Mouse (Mus musculus) myocyte (in vitro differentiated cells): ENCODE measurements around the gene Pcbp3. TPM values are rescaled to one million over a fixed set of nuclear protein-coding genes. Genes with fewer than 3 reads are reported as not detected.
A peak's percentile ranks its signal among the peaks of the same experiment; 100 is the strongest.

Experiments
- H3K27me3 ChIP-seq: one replicate; pipeline ENCODE4 v1.6.1; 2011; ENCODE audit not compliant: control insufficient read depth, insufficient read depth, insufficient read length
- H3K36me3 ChIP-seq: one replicate; pipeline ENCODE4 v1.6.1; 2011; ENCODE audit not compliant: control insufficient read depth, insufficient read depth
- H3K4me2 ChIP-seq: one replicate; pipeline ENCODE4 v1.6.1; 2011; ENCODE audit warnings: low read depth, control low read depth
- H3K4me3 ChIP-seq: one replicate; pipeline ENCODE4 v1.5.1; 2011; ENCODE audit warnings: mild to moderate bottlenecking, control low read depth, moderate library complexity
- H3K79me2 ChIP-seq: one replicate; pipeline ENCODE4 v1.6.1; 2011; ENCODE audit not compliant: control insufficient read depth, insufficient read depth
- H3ac ChIP-seq: one replicate; pipeline ENCODE4 v1.6.1; 2011; ENCODE audit not compliant: control insufficient read depth, insufficient read length
- CEBPB ChIP-seq: IDR thresholded peaks from 2 replicates; pipeline ENCODE4 v1.6.1; 2011; ENCODE audit warnings: mild to moderate bottlenecking, moderate library complexity; ENCODE audit not compliant: poor library complexity, insufficient read depth, severe bottlenecking
- E2F4 ChIP-seq: IDR thresholded peaks from one replicate; pipeline ENCODE4 v1.6.1; 2011; ENCODE audit warnings: mild to moderate bottlenecking, control low read depth, moderate library complexity; ENCODE audit not compliant: insufficient read depth
- MAX ChIP-seq: IDR thresholded peaks from one replicate; pipeline ENCODE4 v1.6.1; 2011; ENCODE audit warnings: low read depth, mild to moderate bottlenecking, control low read depth
- MYOD1 ChIP-seq, 3 experiments: IDR thresholded peaks; one replicate each; pipeline ENCODE4 v1.6.1; 2011; ENCODE audit warnings: control low read depth in 2 of 3, low read depth in 2 of 3, mild to moderate bottlenecking in 2 of 3, moderate library complexity in 1 of 3; ENCODE audit not compliant: insufficient read length in 2 of 3, control insufficient read depth in 1 of 3
- MYOG ChIP-seq, 3 experiments: IDR thresholded peaks; one replicate each; pipeline ENCODE4 v1.6.1; 2011; ENCODE audit warnings: control low read depth in 2 of 3, low read depth in 2 of 3, mild to moderate bottlenecking in 2 of 3; ENCODE audit not compliant: insufficient read length in 2 of 3, control insufficient read depth in 1 of 3, insufficient read depth in 1 of 3
- POLR2A ChIP-seq: IDR thresholded peaks from one replicate; pipeline ENCODE4 v1.6.1; 2011; ENCODE audit warnings: low read depth, mild to moderate bottlenecking, control low read depth, moderate library complexity; ENCODE audit not compliant: insufficient read length
- POLR2AphosphoS2 ChIP-seq: IDR thresholded peaks from one replicate; pipeline ENCODE4 v1.6.1; 2011; ENCODE audit warnings: low read depth, control low read depth; ENCODE audit not compliant: insufficient read length
- REST ChIP-seq: IDR thresholded peaks from one replicate; pipeline ENCODE4 v1.6.1; 2011; ENCODE audit warnings: mild to moderate bottlenecking, control low read depth, moderate library complexity; ENCODE audit not compliant: insufficient read depth, insufficient read length
- SRF ChIP-seq: IDR thresholded peaks from one replicate; pipeline ENCODE4 v1.6.1; 2011; ENCODE audit warnings: low read depth; ENCODE audit not compliant: control insufficient read depth, insufficient read length
- TCF12 ChIP-seq: IDR thresholded peaks from one replicate; pipeline ENCODE4 v1.6.1; 2011; ENCODE audit warnings: mild to moderate bottlenecking, control low read depth; ENCODE audit not compliant: poor library complexity, insufficient read depth, severe bottlenecking
- TCF3 ChIP-seq: IDR thresholded peaks from one replicate; pipeline ENCODE4 v1.6.1; 2011; ENCODE audit warnings: low read depth, control low read depth; ENCODE audit not compliant: insufficient read length
- USF1 ChIP-seq: IDR thresholded peaks from one replicate; pipeline ENCODE4 v1.6.1; 2011; ENCODE audit warnings: low read depth, mild to moderate bottlenecking, control low read depth, moderate library complexity
- polyA plus RNA-seq: library from polyadenylated mRNA; unstranded; fragments of >200 nt; fragmentation: generic; extraction: Trizol; gene quantifications from one replicate; pipeline ENCODE4 v1.2.1, GENCODE M21; 2012; ENCODE audit warnings: missing spikeins

Gene Pcbp3
- polyA plus RNA-seq, 1 experiment: 10.0 TPM

DNA sequence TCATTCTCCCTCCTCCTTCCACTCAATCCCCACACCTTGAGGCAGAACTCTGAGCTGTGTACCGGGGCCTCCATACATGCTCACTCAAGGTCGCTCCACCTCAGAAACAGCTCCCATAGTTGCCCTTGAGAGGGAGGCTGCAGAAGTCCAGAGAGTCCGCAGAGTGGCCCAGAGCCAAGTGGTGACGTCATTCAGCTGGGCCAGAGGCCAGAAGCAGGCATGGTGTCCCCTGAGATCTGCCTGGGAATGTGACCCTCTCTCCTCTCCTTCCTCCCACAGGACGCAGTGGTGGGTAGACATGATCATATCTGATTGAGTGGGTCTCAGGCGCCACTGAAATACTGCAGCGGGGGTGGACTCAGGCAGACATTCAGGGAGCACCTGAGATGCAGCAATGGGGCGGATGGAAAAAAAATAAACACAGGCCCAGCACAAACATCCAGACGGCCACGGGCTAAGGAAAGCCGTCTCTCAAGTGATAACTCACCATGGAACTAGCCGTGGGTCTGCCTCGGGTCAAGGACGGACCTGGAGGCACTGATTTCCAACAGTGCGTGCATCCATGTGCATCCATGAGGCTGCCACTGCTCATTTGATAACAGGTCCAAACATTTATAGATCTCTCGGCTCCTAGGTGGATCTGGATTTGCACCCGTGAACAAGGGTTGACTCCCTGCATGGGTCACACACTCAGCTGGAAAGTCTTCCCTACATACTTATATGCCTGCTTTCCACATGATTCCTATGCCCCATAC lies 36.2 kb upstream of the Pcbp3 start:
- Histone ChIP-seq H3K27me3 (no peaks in the 10 kb centered on the region), H3K4me2 (peak overlapping the region; percentile 22), H3K36me3 (no peaks in the 10 kb centered on the region)

DNA sequence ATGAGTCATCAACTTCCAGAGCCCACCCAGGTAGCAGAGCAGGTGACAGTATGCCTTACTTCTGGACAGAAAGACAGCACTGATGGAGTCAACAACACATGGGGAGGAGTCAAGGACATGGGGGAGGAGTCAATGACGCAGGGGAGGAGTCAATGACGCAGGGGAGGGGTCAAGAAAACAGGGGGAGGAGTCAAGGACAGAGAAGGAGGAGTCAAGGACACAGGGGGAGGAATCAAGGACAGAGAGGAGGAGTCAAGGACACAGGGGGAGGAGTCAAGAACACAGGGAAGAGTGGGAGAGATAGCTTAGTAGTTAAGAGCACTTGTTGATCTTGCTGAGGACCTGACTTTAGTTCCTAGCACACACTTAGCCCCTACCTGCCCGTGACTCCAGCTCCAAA lies 30.8 kb upstream of the Pcbp3 start:
- Histone ChIP-seq H3K4me2 (no peak overlapping the region), H3K27me3 (no peaks in the 10 kb centered on the region), H3K4me3 (no peak overlapping the region), H3ac (no peak overlapping the region), H3K79me2 (no peaks in the 10 kb centered on the region), H3K36me3 (no peaks in the 10 kb centered on the region)
- TF ChIP-seq TCF3: no peak
- TF ChIP-seq MYOG (IDR thresholded peaks at IDR 0.05; ENCODE audit: control insufficient read depth in 1 of 3, insufficient read depth in 1 of 3, insufficient read length in 2 of 3, low read depth in 2 of 3): no peak
- no peak for TF ChIP-seq E2F4
- no peak for TF ChIP-seq MAX
- TF ChIP-seq CEBPB: no peak
- TF ChIP-seq SRF: no peak
- no peak for TF ChIP-seq REST
- no peak for TF ChIP-seq POLR2AphosphoS2

More for the DNA sequence above, 36.2 kb upstream of the Pcbp3 start:
- no peak overlapping the region for H3K4me3 ChIP-seq
- TF ChIP-seq CEBPB: no peak
- no peak for TF ChIP-seq SRF
- TF ChIP-seq TCF12: no peak
- no peak for TF ChIP-seq MAX
- no peak for TF ChIP-seq POLR2AphosphoS2
- no peak for TF ChIP-seq E2F4
- no peak for TF ChIP-seq POLR2A
- TF ChIP-seq TCF3: no peak
- TF ChIP-seq REST: no peak
- no peaks in the 10 kb centered on the region for H3K79me2 ChIP-seq
- H3ac ChIP-seq: no peak overlapping the region

DNA sequence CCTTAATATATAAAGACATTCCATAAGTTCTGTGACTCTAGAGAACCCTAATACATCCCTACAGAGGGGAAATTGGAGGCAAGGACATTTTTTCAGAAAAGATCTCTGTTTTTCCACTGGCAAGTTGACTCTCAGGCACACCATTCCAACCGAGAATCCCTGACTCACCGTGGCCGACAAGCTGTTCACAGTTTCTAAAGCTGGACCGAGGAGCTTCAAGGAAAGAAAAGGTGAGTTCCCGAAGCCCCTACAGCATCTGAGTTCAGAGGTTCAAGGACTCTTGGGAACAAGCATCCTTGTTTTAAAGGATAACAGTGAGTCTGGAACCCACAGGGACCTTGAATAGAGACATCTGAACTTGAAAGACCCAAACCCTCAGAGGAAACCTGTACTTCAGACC lies 26.9 kb upstream of the Pcbp3 start:
- Histone ChIP-seq H3K27me3 (peaks cover 13% of the 10 kb centered on the region), H3K79me2 (no peaks in the 10 kb centered on the region), H3K4me2 (no peak overlapping the region), H3ac (no peak overlapping the region), H3K36me3 (no peaks in the 10 kb centered on the region), H3K4me3 (no peak overlapping the region)
- no peak for TF ChIP-seq CEBPB

DNA sequence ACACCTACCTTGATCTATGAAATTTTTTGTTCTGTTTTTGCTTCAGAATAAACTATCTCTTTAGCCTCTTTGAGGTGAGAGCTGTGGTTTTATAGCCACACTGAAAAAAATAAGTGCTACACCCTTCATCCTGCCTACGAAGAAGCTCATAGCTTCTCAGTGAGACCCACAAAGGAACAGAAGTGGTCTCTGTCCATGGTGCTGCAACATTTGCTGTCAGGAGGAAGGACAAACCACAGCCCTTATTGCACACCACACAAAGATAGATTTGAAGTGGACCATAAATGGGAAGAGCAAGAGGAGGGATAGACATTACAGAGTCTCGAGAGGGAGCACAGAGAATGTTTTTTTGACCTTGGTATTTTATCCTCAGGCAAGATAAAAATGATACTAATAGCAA lies 16.4 kb upstream of the Pcbp3 start:
- H3ac ChIP-seq: no peak overlapping the region
- H3K79me2 ChIP-seq: no peaks in the 10 kb centered on the region
- no peaks in the 10 kb centered on the region for H3K27me3 ChIP-seq
- H3K4me3 ChIP-seq: no peak overlapping the region
- H3K36me3 ChIP-seq: no peaks in the 10 kb centered on the region
- TF ChIP-seq TCF12 (no peak), POLR2AphosphoS2 (no peak), REST (peak; percentile 88), MAX (peak; percentile 67), SRF (no peak), CEBPB (no peak)
- H3K4me2 ChIP-seq: no peak overlapping the region

DNA sequence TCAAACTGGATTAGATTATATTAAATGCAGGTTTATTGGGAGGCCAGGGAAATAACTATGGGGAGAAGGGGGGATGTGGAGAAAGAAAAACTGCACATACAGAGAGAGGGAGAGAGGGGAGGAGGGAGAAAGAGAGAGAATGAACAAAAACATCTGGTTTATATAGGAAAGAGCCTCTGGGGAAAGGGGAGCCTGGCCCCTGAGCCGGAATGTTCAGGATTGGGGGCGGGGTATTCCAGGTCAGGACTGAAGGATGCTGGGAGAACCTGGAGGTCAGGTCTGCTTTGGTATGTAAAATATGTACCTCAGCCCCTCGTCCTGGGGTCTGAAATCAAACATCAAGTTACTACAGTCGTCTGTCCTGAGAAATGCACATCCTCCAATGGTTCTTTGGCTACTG lies 15.0 kb upstream of the Pcbp3 start:
- no peak overlapping the region for H3ac ChIP-seq
- no peaks in the 10 kb centered on the region for H3K36me3 ChIP-seq
- no peaks in the 10 kb centered on the region for H3K27me3 ChIP-seq
- H3K4me2 ChIP-seq: no peak overlapping the region
- TF ChIP-seq E2F4: no peak
- no peak for TF ChIP-seq MAX
- TF ChIP-seq MYOD1 (IDR thresholded peaks at IDR 0.05; ENCODE audit: control insufficient read depth in 1 of 3, insufficient read length in 2 of 3, low read depth in 2 of 3): no peak
- no peak for TF ChIP-seq SRF
- no peak for TF ChIP-seq MYOG (IDR thresholded peaks at IDR 0.05; ENCODE audit: control insufficient read depth in 1 of 3, insufficient read depth in 1 of 3, insufficient read length in 2 of 3, low read depth in 2 of 3)
- no peak for TF ChIP-seq REST
- TF ChIP-seq POLR2A: no peak
- no peak for TF ChIP-seq TCF12
- TF ChIP-seq CEBPB: no peak
- no peak for TF ChIP-seq TCF3
- TF ChIP-seq POLR2AphosphoS2: no peak
- TF ChIP-seq USF1: no peak
- no peaks in the 10 kb centered on the region for H3K79me2 ChIP-seq
- H3K4me3 ChIP-seq: no peak overlapping the region
